Mouse (Mus musculus): ENCODE measurements around the gene Pxn. TPM values are rescaled to one million over a fixed set of nuclear protein-coding genes. Genes with fewer than 3 reads are reported as not detected.

The Pxn gene
- total and polyA plus RNA-seq, 2 experiments: 10.5 to 40.2 TPM

- Histone ChIP-seq H3K4me1 (ENCODE audit: control insufficient read depth, insufficient read depth, low read length) (peaks cover 2% of the 10 kb centered on the region; the same call in 1 of the 2 replicates), H3K79me2 (ENCODE audit: control insufficient read depth, insufficient read depth, low read length) (no peaks in the 10 kb centered on the region), H3K36me3 (ENCODE audit: control insufficient read depth, insufficient read depth, low read length) (no peaks in the 10 kb centered on the region), H3K9ac (ENCODE audit: low read depth, low read length) (peak overlapping the region; percentile 99), H3K27me3 (ENCODE audit: control insufficient read depth, insufficient read depth, low read length) (no peaks in the 10 kb centered on the region), H3K27ac (replicated peaks; ENCODE audit: insufficient read depth, low read depth, low read length) (peak overlapping the region; percentile 94), H3K4me3 (ENCODE audit: insufficient read depth, low read depth, low read length) (peak overlapping the region; percentile 51)
- no peak for DNase-seq (ENCODE audit: extremely low read depth, low read depth, low spot score)
- TF ChIP-seq POLR2A (IDR thresholded peaks at IDR 0.05; ENCODE audit: extremely low read depth, insufficient read depth, low read length): peak; percentile 96
- TF ChIP-seq CTCF (IDR thresholded peaks at IDR 0.05; ENCODE audit: low read depth, low read length): no peak
- under 1% methylated on average over 38 of the region's 39 CpGs for WGBS
Measured at GRCm38 (mm10) chr5:115488841-115489698, 17.4 kb upstream of the Pxn start.

GRCm38 (mm10) chr5:115489699-115490637 is 16.5 kb upstream of the Pxn start:
- Histone ChIP-seq H3K36me3 (ENCODE audit: control insufficient read depth, insufficient read depth, low read length) (no peaks in the 10 kb centered on the region), H3K27ac (replicated peaks; ENCODE audit: insufficient read depth, low read depth, low read length) (peak overlapping the region; percentile 94), H3K27me3 (ENCODE audit: control insufficient read depth, insufficient read depth, low read length) (no peaks in the 10 kb centered on the region), H3K9ac (ENCODE audit: low read depth, low read length) (peak overlapping the region; percentile 86), H3K79me2 (ENCODE audit: control insufficient read depth, insufficient read depth, low read length) (no peaks in the 10 kb centered on the region), H3K4me1 (ENCODE audit: control insufficient read depth, insufficient read depth, low read length) (peaks cover 2% of the 10 kb centered on the region; the same call in 1 of the 2 replicates), H3K4me3 (ENCODE audit: insufficient read depth, low read depth, low read length) (peak overlapping the region; percentile 48)
- TF ChIP-seq POLR2A (IDR thresholded peaks at IDR 0.05; ENCODE audit: extremely low read depth, insufficient read depth, low read length): peak; percentile 93
- TF ChIP-seq CTCF (IDR thresholded peaks at IDR 0.05; ENCODE audit: low read depth, low read length): no peak
- peak; percentile 86 for DNase-seq (ENCODE audit: extremely low read depth, low read depth, low spot score)
- WGBS: under 1% methylated on average over 50 of the region's 50 CpGs

- Histone ChIP-seq H3K27me3 (ENCODE audit: control insufficient read depth, insufficient read depth, low read length) (no peaks in the 10 kb centered on the region), H3K9ac (ENCODE audit: low read depth, low read length) (no peak overlapping the region), H3K79me2 (ENCODE audit: control insufficient read depth, insufficient read depth, low read length) (no peaks in the 10 kb centered on the region), H3K4me3 (ENCODE audit: insufficient read depth, low read depth, low read length) (no peak overlapping the region), H3K4me1 (ENCODE audit: control insufficient read depth, insufficient read depth, low read length) (peaks cover 2% of the 10 kb centered on the region; the same call in 1 of the 2 replicates), H3K36me3 (ENCODE audit: control insufficient read depth, insufficient read depth, low read length) (no peaks in the 10 kb centered on the region), H3K27ac (replicated peaks; ENCODE audit: insufficient read depth, low read depth, low read length) (no peak overlapping the region; the same call in 1 of the 2 replicates)
- TF ChIP-seq POLR2A (IDR thresholded peaks at IDR 0.05; ENCODE audit: extremely low read depth, insufficient read depth, low read length) (no peak), CTCF (IDR thresholded peaks at IDR 0.05; ENCODE audit: low read depth, low read length) (no peak)
- peak; percentile 53 for DNase-seq (ENCODE audit: extremely low read depth, low read depth, low spot score)
- 2% methylated on average over 8 of the region's 8 CpGs for WGBS
Measured at GRCm38 (mm10) chr5:115490638-115491000, 15.9 kb upstream of the Pxn start.

GRCm38 (mm10) chr5:115491076-115491475 is 15.4 kb upstream of the Pxn start:
- Histone ChIP-seq H3K79me2 (ENCODE audit: control insufficient read depth, insufficient read depth, low read length) (no peaks in the 10 kb centered on the region), H3K4me1 (ENCODE audit: control insufficient read depth, insufficient read depth, low read length) (peaks cover 2% of the 10 kb centered on the region; the same call in 1 of the 2 replicates), H3K27ac (replicated peaks; ENCODE audit: insufficient read depth, low read depth, low read length) (no peak overlapping the region), H3K9ac (ENCODE audit: low read depth, low read length) (no peak overlapping the region), H3K27me3 (ENCODE audit: control insufficient read depth, insufficient read depth, low read length) (no peaks in the 10 kb centered on the region), H3K4me3 (ENCODE audit: insufficient read depth, low read depth, low read length) (no peak overlapping the region), H3K36me3 (ENCODE audit: control insufficient read depth, insufficient read depth, low read length) (no peaks in the 10 kb centered on the region)
- TF ChIP-seq CTCF (IDR thresholded peaks at IDR 0.05; ENCODE audit: low read depth, low read length) (no peak), POLR2A (IDR thresholded peaks at IDR 0.05; ENCODE audit: extremely low read depth, insufficient read depth, low read length) (no peak)
- no peak for DNase-seq (ENCODE audit: extremely low read depth, low read depth, low spot score)
- WGBS: 28% methylated on average over 5 of the region's 5 CpGs

- Histone ChIP-seq H3K36me3 (ENCODE audit: control insufficient read depth, insufficient read depth, low read length) (no peaks in the 10 kb centered on the region), H3K27ac (replicated peaks; ENCODE audit: insufficient read depth, low read depth, low read length) (no peak overlapping the region), H3K9ac (ENCODE audit: low read depth, low read length) (peak overlapping the region; percentile 3; the same call in 1 of the 2 replicates), H3K79me2 (ENCODE audit: control insufficient read depth, insufficient read depth, low read length) (no peaks in the 10 kb centered on the region), H3K4me3 (ENCODE audit: insufficient read depth, low read depth, low read length) (no peak overlapping the region), H3K27me3 (ENCODE audit: control insufficient read depth, insufficient read depth, low read length) (no peaks in the 10 kb centered on the region), H3K4me1 (ENCODE audit: control insufficient read depth, insufficient read depth, low read length) (peaks cover 2% of the 10 kb centered on the region; the same call in 1 of the 2 replicates)
- TF ChIP-seq POLR2A (IDR thresholded peaks at IDR 0.05; ENCODE audit: extremely low read depth, insufficient read depth, low read length): no peak
- no peak for TF ChIP-seq CTCF (IDR thresholded peaks at IDR 0.05; ENCODE audit: low read depth, low read length)
- DNase-seq (ENCODE audit: extremely low read depth, low read depth, low spot score): peak; percentile 43
- WGBS: 7% methylated on average over 28 of the region's 28 CpGs
Measured at GRCm38 (mm10) chr5:115491771-115492322, 14.6 kb upstream of the Pxn start.

All from liver, adult 2 months (tissue).